In genomic region chr12:86804308-86804700, GRCm38 (mm10) we compare ENCODE assay signal across 8 mouse cellular contexts.
DNase-seq lines count a peak whose midpoint lies in the region; ATAC-seq and TF ChIP-seq lines count a peak whose summit lies in the region.

No protein-coding gene starts in this region.

- intact Hi-C loops in heart, postnatal 10 days (cut with DNase I) = no loop called here

- peak overlapping the region; percentile 67 for H3K27ac ChIP-seq in kidney, adult 2 months (ENCODE audit: insufficient read depth, low read depth, low read length)
- H3K27ac ChIP-seq in embryonic facial prominence, embryonic 10.5 days (replicated peaks) = peak overlapping the region; percentile 90
- H3K27ac ChIP-seq in midbrain, embryonic 14.5 days (replicated peaks; ENCODE audit: low read depth, low read length) = peak overlapping the region; percentile 99

- no peak for ATAC-seq in midbrain, embryonic 14.5 days (ENCODE audit: low FRiP score, low TSS enrichment)

- no peak overlapping the region for H3K9ac ChIP-seq in midbrain, embryonic 14.5 days (replicated peaks; ENCODE audit: low read length)

- H3K4me2 ChIP-seq in midbrain, embryonic 14.5 days (ENCODE audit: low read length) = no peak overlapping the region

- WGBS in kidney, adult 2 months = 35% methylated on average over 4 of the region's 4 CpGs
- 43% methylated on average over 4 of the region's 4 CpGs for WGBS in embryonic facial prominence, embryonic 10.5 days
- 25% methylated on average over 4 of the region's 4 CpGs for WGBS in midbrain, embryonic 14.5 days

- no peaks in the 10 kb centered on the region for H3K9me3 ChIP-seq in embryonic facial prominence, embryonic 10.5 days
- H3K9me3 ChIP-seq in midbrain, embryonic 14.5 days (ENCODE audit: control insufficient read depth, low read length) = no peaks in the 10 kb centered on the region

- H3K27me3 ChIP-seq in kidney, adult 2 months (replicated peaks; ENCODE audit: control insufficient read depth, insufficient read depth, low read length) = no peaks in the 10 kb centered on the region
- H3K27me3 ChIP-seq in embryonic facial prominence, embryonic 10.5 days (replicated peaks; ENCODE audit: low read depth, poor library complexity, severe bottlenecking) = peaks cover 12% of the 10 kb centered on the region; the same call in 1 of the 2 replicates
- H3K27me3 ChIP-seq in midbrain, embryonic 14.5 days (ENCODE audit: control insufficient read depth, insufficient read depth, low read length) = no peaks in the 10 kb centered on the region

- no peak for TF ChIP-seq CTCF in kidney, adult 2 months (conservative IDR thresholded peaks at IDR 0.05; ENCODE audit: insufficient read depth, insufficient read length, low read depth, low read length)

- H3K4me1 ChIP-seq in kidney, adult 2 months (ENCODE audit: control insufficient read depth, insufficient read depth, low read length) = peaks cover 57% of the 10 kb centered on the region
- peaks cover 97% of the 10 kb centered on the region for H3K4me1 ChIP-seq in embryonic facial prominence, embryonic 10.5 days
- H3K4me1 ChIP-seq in midbrain, embryonic 14.5 days (ENCODE audit: control insufficient read depth, insufficient read depth, low read length) = peaks cover 95% of the 10 kb centered on the region

- H3K36me3 ChIP-seq in kidney, adult 2 months (ENCODE audit: control insufficient read depth, insufficient read depth, low read length) = no peaks in the 10 kb centered on the region
- H3K36me3 ChIP-seq in embryonic facial prominence, embryonic 10.5 days (replicated peaks) = no peaks in the 10 kb centered on the region
- H3K36me3 ChIP-seq in midbrain, embryonic 14.5 days (ENCODE audit: control insufficient read depth, insufficient read depth, low read length) = no peaks in the 10 kb centered on the region

- H3K4me3 ChIP-seq in kidney, adult 2 months (ENCODE audit: insufficient read depth, low read depth, low read length) = no peak overlapping the region
- H3K4me3 ChIP-seq in embryonic facial prominence, embryonic 10.5 days = no peak overlapping the region
- no peak overlapping the region for H3K4me3 ChIP-seq in midbrain, embryonic 14.5 days (replicated peaks; ENCODE audit: low read depth, low read length)

- TF ChIP-seq POLR2A in kidney, adult 2 months (IDR thresholded peaks at IDR 0.05; ENCODE audit: low read depth, low read length) = no peak

- no peak for DNase-seq in kidney, adult 2 months
- no peak for DNase-seq in kidney, adult 9 months
- peak; percentile 23 for DNase-seq in embryonic facial prominence, embryonic 10.5 days (ENCODE audit: low spot score)
- peak; percentile 79 to 80 for DNase-seq in heart, postnatal 10 days
- peak; percentile 48 for DNase-seq in midbrain, embryonic 14.5 days
- DNase-seq in adipocyte (ENCODE audit: low spot score) = no peak
- no peak for DNase-seq in urinary bladder, postnatal 4 days (ENCODE audit: low spot score in 2 of 2)
- no peak for DNase-seq in frontal cortex, postnatal 14 days (ENCODE audit: low spot score in 2 of 2)

Comparison
In these comparisons a context has a peak if more than half of its experiments do, and no peak if none do; other contexts are left out.
1. DNase-seq: peak in embryonic facial prominence, embryonic 10.5 days (single experiment), heart, postnatal 10 days (2 of 2) and midbrain, embryonic 14.5 days (single experiment); none in kidney, adult 2 months (single experiment), kidney, adult 9 months (single experiment), adipocyte (single experiment), urinary bladder, postnatal 4 days (0 of 2) and frontal cortex, postnatal 14 days (0 of 2).
2. Peak in every context shown above with its lines, with median percentiles within 50 percentile points of each other: H3K27ac ChIP-seq.